Mouse (Mus musculus): Measurements from ENCODE around the gene Hip1r.
A peak's percentile ranks its signal among the peaks of the same experiment; 100 is the strongest.

Hip1r gene

GRCm38 (mm10) chr5:123997811-123998210 lies 24.4 kb downstream of the Hip1r start:
- DNase-seq = no peak

- DNase-seq = no peak
Measured at GRCm38 (mm10) chr5:123998370-123998769, 24.9 kb downstream of the Hip1r start.

GRCm38 (mm10) chr5:124000824-124001223 lies 27.4 kb downstream of the Hip1r start:
- DNase-seq = peak; percentile 93

GRCm38 (mm10) chr5:124001274-124001673 lies 27.8 kb downstream of the Hip1r start:
- no peak for DNase-seq

GRCm38 (mm10) chr5:124002876-124003275 lies 29.4 kb downstream of the Hip1r start:
- DNase-seq = no peak

- DNase-seq = no peak
Measured at GRCm38 (mm10) chr5:124003375-124003774, 29.9 kb downstream of the Hip1r start.

- no peak for DNase-seq
Measured at GRCm38 (mm10) chr5:124004356-124005150, 31.1 kb downstream of the Hip1r start.

- no peak for DNase-seq
Measured at GRCm38 (mm10) chr5:124005151-124005500, 31.7 kb downstream of the Hip1r start.

GRCm38 (mm10) chr5:124005591-124005990 lies 32.2 kb downstream of the Hip1r start:
- no peak for DNase-seq

- DNase-seq = no peak
Measured at GRCm38 (mm10) chr5:124006082-124006873, 32.9 kb downstream of the Hip1r start.

- peak; percentile 88 for DNase-seq
Measured at GRCm38 (mm10) chr5:124006891-124007491, 33.6 kb downstream of the Hip1r start.

GRCm38 (mm10) chr5:124010077-124010476 lies 36.6 kb downstream of the Hip1r start:
- no peak for DNase-seq

GRCm38 (mm10) chr5:124010910-124011655 lies 37.7 kb downstream of the Hip1r start:
- no peak for DNase-seq

GRCm38 (mm10) chr5:124011927-124012326 lies 38.5 kb downstream of the Hip1r start:
- DNase-seq = no peak

- DNase-seq = no peak
Measured at GRCm38 (mm10) chr5:124012885-124013284, 39.5 kb downstream of the Hip1r start.

- DNase-seq = no peak
Measured at GRCm38 (mm10) chr5:124013747-124014146, 40.3 kb downstream of the Hip1r start.

- DNase-seq = no peak
Measured at GRCm38 (mm10) chr5:124014180-124014579, 40.8 kb downstream of the Hip1r start.

- DNase-seq = no peak
Measured at GRCm38 (mm10) chr5:124014791-124015251, 41.4 kb downstream of the Hip1r start.

- DNase-seq = no peak
Measured at GRCm38 (mm10) chr5:124015727-124016126, 42.3 kb downstream of the Hip1r start.

- no peak for DNase-seq
Measured at GRCm38 (mm10) chr5:124016291-124016821, 42.9 kb downstream of the Hip1r start.

- no peak for DNase-seq
Measured at GRCm38 (mm10) chr5:124017941-124018340, 44.5 kb downstream of the Hip1r start.

GRCm38 (mm10) chr5:124018651-124019050 lies 45.2 kb downstream of the Hip1r start:
- no peak for DNase-seq

All from cerebellum, adult 8-10 months (tissue).